Mouse (Mus musculus) T-cell, adult 66 days (primary cell): ENCODE data around the gene Olfr356. TPM values are rescaled to one million over a fixed set of nuclear protein-coding genes. Genes with fewer than 3 reads are reported as not detected.

Source experiments
- total RNA-seq, 2 experiments: library from RNA; stranded (reverse); gene quantifications; 3 replicates in 1 of 2; 4 replicates in 1 of 2; pipeline ENCODE4 v1.2.4; 2023

Gene Olfr356
- total RNA-seq, result not detected

GRCm38 (mm10) chr2:36936821-36937220 lies at the start of gene Olfr356:
Olfr356 (plus strand) TSS chr2:36937121.

GRCm38 (mm10) chr2:36892836-36893235 lies 44.1 kb upstream of the Olfr356 start, which contains the start of gene Olfr353:
Olfr353 (minus strand) TSS chr2:36892936.

GRCm38 (mm10) chr2:36905380-36905779 lies 31.5 kb upstream of the Olfr356 start, which contains the start of gene Olfr354:
Olfr354 (plus strand) TSS chr2:36905680.

GRCm38 (mm10) chr2:36928797-36929196 lies 8.1 kb upstream of the Olfr356 start, which contains the start of gene Olfr355:
Olfr355 (minus strand) TSS chr2:36928897.

Other genes with a start within 250 kb of the Olfr356 start
- gene Olfr347, start 205.2 kb upstream of the Olfr356 start, total RNA-seq, result not detected
- gene Olfr348, start 152.8 kb upstream of the Olfr356 start, total RNA-seq, result not detected
- gene Olfr50, start 146.6 kb upstream of the Olfr356 start, total RNA-seq, result not detected
- gene Olfr3, start 120.1 kb upstream of the Olfr356 start, total RNA-seq, result not detected
- gene Olfr350, start 90.8 kb upstream of the Olfr356 start, total RNA-seq, result not detected
- under 1 TPM in 1 of 2 experiments, not detected in 1; 0.17 TPM for gene Olfr351, start 74.5 kb upstream of the Olfr356 start, total RNA-seq
- gene Olfr352, start 68.7 kb upstream of the Olfr356 start, total RNA-seq, result not detected
- not detected for gene Olfr353, start 44.2 kb upstream of the Olfr356 start, total RNA-seq
- gene Olfr354, start 31.4 kb upstream of the Olfr356 start, total RNA-seq, result not detected
- gene Olfr355, start 8.2 kb upstream of the Olfr356 start, total RNA-seq, result not detected
- gene Olfr357, start 56.7 kb downstream of the Olfr356 start, total RNA-seq, result not detected
- not detected for gene Olfr358, start 72.2 kb downstream of the Olfr356 start, total RNA-seq
- not detected for gene Olfr360, start 128.6 kb downstream of the Olfr356 start, total RNA-seq
- not detected for gene Olfr361, start 152.2 kb downstream of the Olfr356 start, total RNA-seq
- gene Olfr362, start 180.8 kb downstream of the Olfr356 start, total RNA-seq, result not detected
- not detected for gene Olfr364-ps1, start 202.2 kb downstream of the Olfr356 start, total RNA-seq